Mouse (Mus musculus) heart, adult 2 months (tissue): ENCODE data around the gene Cmah. TPM values are rescaled to one million over a fixed set of nuclear protein-coding genes. Genes with fewer than 3 reads are reported as not detected.

ENCODE experiments used
- DNase-seq, 2 experiments: peaks; one replicate each; pipeline ENCODE4 v3.0.0; 2021
- H3K27ac ChIP-seq: fragments of 200-600 bp; 2 replicates; pipeline ENCODE4 v1.8.1; 2022
- H3K27me3 ChIP-seq: fragments of 200-500 bp; 2 replicates; pipeline ENCODE4 v1.6.1; 2012; ENCODE audit warnings: mild to moderate bottlenecking, low read length, inconsistent platforms, mixed read lengths; ENCODE audit not compliant: control insufficient read depth, insufficient read depth
- H3K36me3 ChIP-seq: fragments of 200-500 bp; 2 replicates; pipeline ENCODE4 v1.6.1; 2012; ENCODE audit warnings: low read length, inconsistent platforms; ENCODE audit not compliant: control insufficient read depth, insufficient read depth
- H3K4me1 ChIP-seq: fragments of 200-500 bp; 2 replicates; pipeline ENCODE4 v1.6.1; 2011; ENCODE audit warnings: low read length; ENCODE audit not compliant: control insufficient read depth, insufficient read depth
- H3K4me3 ChIP-seq: fragments of 200-600 bp; 2 replicates; pipeline ENCODE4 v1.8.1; 2022
- H3K79me2 ChIP-seq: fragments of 200-500 bp; replicated peaks from 2 replicates; pipeline ENCODE4 v1.6.1; 2012; ENCODE audit warnings: mild to moderate bottlenecking, inconsistent platforms, low read length, moderate library complexity, mixed read lengths; ENCODE audit not compliant: control insufficient read depth, insufficient read depth
- H3K9ac ChIP-seq: fragments of 200-500 bp; 2 replicates; pipeline ENCODE4 v1.6.1; 2012; ENCODE audit warnings: low read depth, mild to moderate bottlenecking, control low read depth, inconsistent platforms, low read length, mixed read lengths
- CTCF ChIP-seq: fragments of 200-600 bp; IDR thresholded peaks from 2 replicates; pipeline ENCODE4 v1.8.1; 2022; ENCODE audit warnings: antibody characterized with exemption, mild to moderate bottlenecking, moderate library complexity
- EP300 ChIP-seq: fragments of 200-500 bp; IDR thresholded peaks from 2 replicates; pipeline ENCODE4 v1.6.1; 2011; ENCODE audit warnings: low read depth, low read length, control low read depth; ENCODE audit not compliant: insufficient read depth
- POLR2A ChIP-seq: fragments of 200-500 bp; IDR thresholded peaks from 2 replicates; pipeline ENCODE4 v1.6.1; 2011; ENCODE audit warnings: mild to moderate bottlenecking, low read depth, low read length, control low read depth; ENCODE audit not compliant: insufficient read depth
- WGBS: fragments of 180-500 bp; shearing (Covaris S2); methylation state at CpG from one replicate; pipeline ENCODE4 v1.1.7; 2018; 5-methylcytosine and 5-hydroxymethylcytosine counted together
- intact Hi-C: fragments of 180-260 bp; cut with DNase I; formaldehyde crosslinking; loops from one replicate; pipeline ENCODE4 v1.15.1; 2025
- polyA plus RNA-seq: library from polyadenylated mRNA; depleted of rRNA; stranded (reverse); fragments of >200 nt; gene quantifications from 2 replicates; pipeline ENCODE4 v1.2.3, GENCODE M21; 2012
- total RNA-seq, 2 experiments: library from RNA; stranded (reverse); gene quantifications; 2 replicates each; pipeline ENCODE4 v1.2.3; 2021

The Cmah gene
- total and polyA plus RNA-seq, 3 experiments, result 0.84 to 4.0 (median 2.7) TPM

- 75% methylated on average over 6 of the region's 6 CpGs for WGBS
- no peak for DNase-seq
- no peak overlapping the region for H3K4me3 ChIP-seq
- no peaks in the 10 kb centered on the region for H3K79me2 ChIP-seq
- intact Hi-C loops, result no loop called here
- no peaks in the 10 kb centered on the region for H3K36me3 ChIP-seq
- no peaks in the 10 kb centered on the region for H3K27me3 ChIP-seq
- TF ChIP-seq POLR2A (no peak), CTCF (no peak), EP300 (no peak)
- H3K4me1 ChIP-seq, result no peaks in the 10 kb centered on the region
- H3K9ac ChIP-seq, result no peak overlapping the region
- no peak overlapping the region for H3K27ac ChIP-seq
Measured at GRCm38 (mm10) chr13:24321313-24321712, 5.9 kb upstream of the Cmah start.

GRCm38 (mm10) chr13:24328036-24328817 is 1.0 kb downstream of the Cmah start:
- no peaks in the 10 kb centered on the region for H3K79me2 ChIP-seq
- no peak overlapping the region for H3K27ac ChIP-seq
- H3K9ac ChIP-seq, result no peak overlapping the region
- no peaks in the 10 kb centered on the region; the same call in 1 of the 2 replicates for H3K4me1 ChIP-seq
- TF ChIP-seq POLR2A (no peak), EP300 (no peak), CTCF (no peak)
- no peak for DNase-seq
- no peaks in the 10 kb centered on the region for H3K36me3 ChIP-seq
- no peaks in the 10 kb centered on the region for H3K27me3 ChIP-seq
- intact Hi-C loops, result no loop called here
- WGBS, result 55% methylated on average over 9 of the region's 9 CpGs
- H3K4me3 ChIP-seq, result no peak overlapping the region

GRCm38 (mm10) chr13:24330128-24330527 is 2.9 kb downstream of the Cmah start:
- DNase-seq, result no peak
- Histone ChIP-seq H3K27me3 (no peaks in the 10 kb centered on the region), H3K27ac (no peak overlapping the region), H3K4me3 (no peak overlapping the region), H3K9ac (no peak overlapping the region), H3K4me1 (no peaks in the 10 kb centered on the region; the same call in 1 of the 2 replicates), H3K79me2 (no peaks in the 10 kb centered on the region), H3K36me3 (no peaks in the 10 kb centered on the region)
- intact Hi-C loops, result loop anchor here (10.0 kb wide), 1 partner anchor 115 kb away; no protein-coding TSS in a partner anchor
- TF ChIP-seq EP300, result no peak
- no peak for TF ChIP-seq CTCF
- TF ChIP-seq POLR2A, result no peak
- 61% methylated on average over 4 of the region's 4 CpGs for WGBS

GRCm38 (mm10) chr13:24330836-24331523 is 3.8 kb downstream of the Cmah start:
- TF ChIP-seq POLR2A (no peak), CTCF (no peak), EP300 (no peak)
- WGBS, result 57% methylated on average over 7 of the region's 7 CpGs

GRCm38 (mm10) chr13:24332537-24332936 is 5.3 kb downstream of the Cmah start:
- TF ChIP-seq POLR2A (no peak), EP300 (no peak), CTCF (no peak)
- no peaks in the 10 kb centered on the region for H3K36me3 ChIP-seq
- WGBS, result 46% methylated on average over 3 of the region's 3 CpGs
- no peaks in the 10 kb centered on the region; the same call in 1 of the 2 replicates for H3K4me1 ChIP-seq
- H3K79me2 ChIP-seq, result no peaks in the 10 kb centered on the region
- no peak overlapping the region for H3K27ac ChIP-seq
- no peak for DNase-seq
- H3K9ac ChIP-seq, result no peak overlapping the region
- intact Hi-C loops, result loop anchor here (10.0 kb wide), 1 partner anchor 112 kb away; no protein-coding TSS in a partner anchor
- H3K27me3 ChIP-seq, result no peaks in the 10 kb centered on the region
- no peak overlapping the region for H3K4me3 ChIP-seq

More at GRCm38 (mm10) chr13:24330836-24331523, 3.8 kb downstream of the Cmah start:
- no peak for DNase-seq
- no peaks in the 10 kb centered on the region for H3K27me3 ChIP-seq
- H3K27ac ChIP-seq, result no peak overlapping the region
- intact Hi-C loops, result loop anchor here (10.0 kb wide), 1 partner anchor 114 kb away; no protein-coding TSS in a partner anchor
- H3K79me2 ChIP-seq, result no peaks in the 10 kb centered on the region
- H3K36me3 ChIP-seq, result no peaks in the 10 kb centered on the region
- no peaks in the 10 kb centered on the region; the same call in 1 of the 2 replicates for H3K4me1 ChIP-seq
- H3K4me3 ChIP-seq, result no peak overlapping the region
- no peak overlapping the region for H3K9ac ChIP-seq
